ENCODE assay signal across 11 mouse cellular contexts in the genomic region with DNA sequence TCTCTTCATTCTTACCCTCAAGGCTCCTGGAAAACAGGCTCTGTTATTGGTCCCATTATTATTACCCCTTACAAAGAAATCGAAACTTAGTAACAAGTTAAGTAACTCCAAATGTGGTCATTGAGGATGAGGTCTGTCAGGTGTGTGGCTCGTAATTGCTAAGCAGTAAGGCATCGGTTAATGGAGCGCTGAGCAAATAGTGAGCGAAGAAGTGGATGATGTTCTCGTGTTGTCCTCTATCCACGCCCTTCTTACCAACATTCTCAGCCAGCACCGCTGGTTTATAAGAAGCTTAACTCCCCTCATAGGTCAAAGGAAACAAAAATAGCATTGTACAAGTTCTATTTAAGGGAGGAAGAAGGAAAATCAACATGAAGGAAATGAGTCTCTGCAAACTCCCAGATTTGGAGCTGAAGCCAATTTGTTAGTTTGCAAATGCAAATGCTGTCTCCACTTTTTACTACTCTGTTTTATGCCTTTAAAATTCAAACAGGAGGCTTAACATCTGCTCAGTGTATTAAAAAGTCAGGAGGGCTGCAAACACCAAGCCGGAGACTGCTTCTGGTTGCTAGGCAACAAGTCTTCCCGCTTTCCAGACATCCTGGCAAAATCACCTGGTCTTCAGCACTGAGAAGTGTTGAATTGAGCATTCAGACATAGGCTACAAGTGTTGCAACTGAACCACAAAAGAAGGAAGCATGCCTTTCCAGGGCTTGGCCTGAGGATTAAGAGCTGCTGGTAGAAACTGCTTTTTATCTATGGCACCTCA.
DNase-seq lines count a peak whose midpoint lies in the region; ATAC-seq lines count a peak whose summit lies in the region.
"Had no signal": no experiment of that assay in that cellular context is flagged by ENCODE, and none has a peak within 500 bp of the region (broad histone marks: within the 10 kb centered on the region; RNA-seq: fewer than 3 reads in every experiment).

No protein-coding gene starts in this region.

- H3K9me3 ChIP-seq in hindbrain, embryonic 15.5 days = no peaks in the 10 kb centered on the region
- H3K9me3 ChIP-seq in midbrain, embryonic 13.5 days = no peaks in the 10 kb centered on the region
- H3K9me3 ChIP-seq in liver, embryonic 12.5 days (replicated peaks) = no peaks in the 10 kb centered on the region

- H3K4me1 ChIP-seq in hindbrain, embryonic 15.5 days (replicated peaks) = peaks cover 16% of the 10 kb centered on the region
- H3K4me1 ChIP-seq in midbrain, embryonic 13.5 days (replicated peaks) = peaks cover 16% of the 10 kb centered on the region
- H3K4me1 ChIP-seq in liver, embryonic 12.5 days = no peaks in the 10 kb centered on the region
- H3K4me1 ChIP-seq: megakaryocyte, embryonic 14.5 days had no signal

- no peaks in the 10 kb centered on the region for H3K36me3 ChIP-seq in hindbrain, embryonic 15.5 days
- H3K36me3 ChIP-seq in midbrain, embryonic 13.5 days = no peaks in the 10 kb centered on the region
- H3K36me3 ChIP-seq in liver, embryonic 12.5 days = no peaks in the 10 kb centered on the region

- H3K27me3 ChIP-seq in hindbrain, embryonic 15.5 days = no peaks in the 10 kb centered on the region
- no peaks in the 10 kb centered on the region; the same call in 1 of the 2 replicates for H3K27me3 ChIP-seq in midbrain, embryonic 13.5 days
- H3K27me3 ChIP-seq in liver, embryonic 12.5 days (replicated peaks) = no peaks in the 10 kb centered on the region
- H3K27me3 ChIP-seq: megakaryocyte, embryonic 14.5 days had no signal

- H3K4me2 ChIP-seq in hindbrain, embryonic 15.5 days = no peak overlapping the region
- no peak overlapping the region for H3K4me2 ChIP-seq in midbrain, embryonic 13.5 days (replicated peaks)
- no peak overlapping the region for H3K4me2 ChIP-seq in liver, embryonic 12.5 days

- no peak overlapping the region for H3K9ac ChIP-seq in hindbrain, embryonic 15.5 days
- H3K9ac ChIP-seq in midbrain, embryonic 13.5 days (replicated peaks) = no peak overlapping the region
- H3K9ac ChIP-seq in liver, embryonic 12.5 days = no peak overlapping the region

- H3K4me3 ChIP-seq in hindbrain, embryonic 15.5 days = no peak overlapping the region
- no peak overlapping the region for H3K4me3 ChIP-seq in midbrain, embryonic 13.5 days (replicated peaks)
- no peak overlapping the region for H3K4me3 ChIP-seq in liver, embryonic 12.5 days
- H3K4me3 ChIP-seq: megakaryocyte, embryonic 14.5 days had no signal

- DNase-seq in left cerebral cortex, adult 11 months (ENCODE audit: low spot score) = peak; percentile 2
- DNase-seq in left cerebral cortex, postnatal 4 days = no peak
- DNase-seq in embryo, embryonic 10.5 days (ENCODE audit: low spot score) = peak; percentile 46
- no peak for DNase-seq in kidney, postnatal 10 days
- no peak for DNase-seq in natural killer cell, adult 2 months (ENCODE audit: low spot score in 2 of 2)
- DNase-seq: adrenal gland, adult 2 months; thymus, adult 18-20 months had no signal

- WGBS in hindbrain, embryonic 15.5 days = 57% methylated on average over 10 of the region's 10 CpGs
- 33% methylated on average over 10 of the region's 10 CpGs for WGBS in midbrain, embryonic 13.5 days
- 56% methylated on average over 10 of the region's 10 CpGs for WGBS in liver, embryonic 12.5 days (ENCODE audit: insufficient replicate concordance)

- intact Hi-C loops in left cerebral cortex, postnatal 4 days (cut with DNase I) = loop anchor here (10.0 kb wide), 1 partner anchor 155 kb away; the partner anchor contains the start of gene Kcnmb2

- H3K27ac ChIP-seq in hindbrain, embryonic 15.5 days (replicated peaks) = 0 out of 2 replicates have a peak overlapping the region, but pooled peaks have one; percentile 6
- H3K27ac ChIP-seq in midbrain, embryonic 13.5 days = no peak overlapping the region; the same call in 1 of the 2 replicates
- no peak overlapping the region for H3K27ac ChIP-seq in liver, embryonic 12.5 days

- ATAC-seq in hindbrain, embryonic 15.5 days (ENCODE audit: low FRiP score, low read depth) = peak; percentile 81
- peak; percentile 82 for ATAC-seq in midbrain, embryonic 13.5 days
- no peak for ATAC-seq in liver, embryonic 12.5 days

Comparison
In these comparisons a context has a peak if more than half of its experiments do, and no peak if none do; other contexts are left out.
1. DNase-seq: peak in left cerebral cortex, adult 11 months (single experiment) and embryo, embryonic 10.5 days (single experiment); none in left cerebral cortex, postnatal 4 days (single experiment), kidney, postnatal 10 days (single experiment) and natural killer cell, adult 2 months (0 of 2).